Mouse (Mus musculus) spleen, adult 18-20 months (tissue): ENCODE data around the gene Itprid2.
"Not testable (repeated sequence)": the region's sequence is repeated elsewhere in the genome, so short reads cannot be mapped to it uniquely, and the experiment has no call there.

Source experiments
- DNase-seq, 2 experiments: peaks; one replicate each; pipeline ENCODE4 v3.0.0; 2022; ENCODE audit warnings: mixed read lengths in 2 of 2

The Itprid2 gene

DNA sequence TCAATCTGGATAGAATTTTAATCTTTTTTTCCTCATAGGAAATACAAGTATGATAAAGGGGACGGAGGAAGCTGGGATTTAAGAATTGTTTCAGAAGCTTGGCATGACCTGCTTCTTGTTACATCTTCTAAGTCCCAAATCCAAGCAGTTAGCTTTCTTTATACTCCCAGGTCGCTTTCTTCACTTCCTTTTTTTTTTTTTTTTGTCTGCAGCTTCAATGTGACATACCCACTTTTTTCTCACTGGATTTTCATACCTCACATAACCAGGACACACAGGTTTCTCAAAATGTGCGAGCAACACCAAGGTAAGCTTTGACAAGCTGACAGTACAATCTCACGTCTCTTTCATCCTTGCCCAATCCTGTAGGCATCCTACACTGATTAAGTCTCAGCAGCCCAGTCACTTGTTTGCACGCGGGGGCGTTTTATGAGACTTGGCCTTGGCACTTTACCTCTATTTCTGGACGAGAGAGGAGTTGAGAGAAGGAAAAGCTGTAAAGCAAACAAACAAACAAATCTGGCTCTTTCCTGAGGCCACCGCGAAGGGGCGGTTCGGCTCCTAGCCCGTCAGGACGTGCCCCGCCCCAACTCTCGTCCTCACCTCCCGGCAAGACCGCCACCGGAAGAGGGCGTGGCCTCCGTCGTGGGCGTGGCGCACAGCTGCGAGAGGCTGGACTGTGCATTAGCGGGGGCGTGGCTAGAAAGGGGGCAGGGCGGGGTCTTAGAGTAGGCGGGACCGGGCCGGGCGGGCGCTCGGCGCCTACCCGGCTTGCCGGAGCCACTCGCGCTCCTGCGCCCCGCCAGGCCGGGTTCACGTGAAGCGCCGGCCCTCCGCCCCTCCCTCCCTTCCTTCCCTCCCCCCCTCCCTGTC lies at the start of gene Itprid2:
Itprid2 (plus strand) TSS at position 825 of the 873 bp plus-strand sequence.
- peak; percentile 98 to 100 for DNase-seq

- DNase-seq = no peak
Observed at GRCm38 (mm10) chr2:79596177-79596576, 39.0 kb upstream of the Itprid2 start.

DNA sequence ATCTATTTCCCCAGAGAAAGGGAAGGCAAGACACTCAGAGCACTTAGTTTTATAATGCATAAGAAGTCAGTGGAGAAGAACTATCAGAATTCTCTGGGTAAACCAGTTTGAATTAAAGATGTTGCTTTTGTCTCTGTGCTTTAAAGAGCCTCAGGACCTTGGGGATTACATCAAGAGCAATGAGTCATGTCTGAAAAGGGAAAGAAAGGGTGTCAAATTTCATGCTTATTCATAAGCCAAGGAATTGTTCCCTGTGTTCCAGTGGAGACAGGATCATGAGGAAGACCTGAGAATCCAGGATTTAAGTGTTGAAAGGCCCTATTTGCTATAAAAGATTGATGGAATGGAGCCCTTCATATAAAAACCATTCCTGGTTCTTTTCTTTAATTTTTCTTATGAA lies 38.1 kb upstream of the Itprid2 start:
- no peak for DNase-seq

- not testable (repeated sequence) for DNase-seq
Observed at GRCm38 (mm10) chr2:79601109-79601508, 34.0 kb upstream of the Itprid2 start.

GRCm38 (mm10) chr2:79601691-79602116 lies 33.4 kb upstream of the Itprid2 start:
- no peak for DNase-seq

GRCm38 (mm10) chr2:79602306-79602705 lies 32.8 kb upstream of the Itprid2 start:
- no peak for DNase-seq

GRCm38 (mm10) chr2:79603363-79603762 lies 31.8 kb upstream of the Itprid2 start:
- DNase-seq = no peak

DNA sequence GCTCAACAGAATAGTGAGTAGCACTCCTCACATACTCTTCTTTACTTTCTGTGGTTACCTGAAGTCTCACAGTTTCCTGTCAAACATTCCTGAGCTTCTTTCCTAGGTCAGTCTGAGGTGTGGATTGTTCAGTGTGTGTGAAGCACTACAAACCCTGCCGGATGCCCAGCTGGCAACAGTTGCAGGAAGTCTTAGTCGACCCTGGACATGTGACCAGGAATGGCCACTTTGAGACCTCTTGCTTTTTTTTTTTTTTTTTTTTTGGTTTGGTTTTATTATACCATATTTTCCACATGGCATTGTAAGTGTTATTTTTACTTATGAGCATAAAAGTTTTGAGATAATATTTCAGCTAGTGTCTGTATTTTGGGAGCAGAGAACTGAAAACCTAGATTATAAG lies 29.1 kb upstream of the Itprid2 start:
- no peak for DNase-seq

- DNase-seq = no peak
Observed at GRCm38 (mm10) chr2:79607181-79607580, 28.0 kb upstream of the Itprid2 start.

DNA sequence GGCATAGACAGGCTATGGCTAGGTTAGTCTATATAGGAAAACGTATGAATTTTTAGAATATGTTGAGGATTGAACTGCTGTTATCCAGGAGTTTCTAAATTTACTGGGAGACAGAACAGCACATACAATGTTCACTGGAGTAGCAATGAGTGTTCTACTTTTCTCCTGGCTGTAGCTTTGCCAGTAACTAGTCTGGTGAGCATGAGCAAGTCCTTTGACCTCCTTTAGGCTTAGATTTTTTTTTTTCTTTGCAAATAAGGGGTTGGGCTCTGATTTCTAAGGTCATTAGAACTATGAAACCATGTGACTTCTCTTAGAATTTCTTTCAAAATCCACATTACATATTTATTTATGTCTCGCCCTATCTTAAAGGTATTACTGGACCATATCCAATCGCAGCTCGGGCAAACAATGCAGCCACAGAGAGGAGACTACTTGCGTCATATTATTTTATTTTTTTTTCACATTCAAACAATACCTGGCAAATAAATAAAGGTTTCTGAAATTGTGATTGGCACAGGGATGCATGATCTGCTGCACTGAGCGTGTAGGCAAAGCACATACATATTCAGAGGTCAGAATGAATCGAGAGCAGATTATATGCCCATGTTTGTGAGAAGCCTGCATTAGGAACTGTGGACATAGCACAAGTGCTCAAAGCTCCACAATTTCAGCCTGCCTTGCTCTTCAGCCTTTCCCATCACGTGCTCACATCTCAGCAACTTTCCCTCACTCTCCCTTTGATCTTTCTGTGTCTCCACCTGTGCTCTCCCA lies 26.7 kb upstream of the Itprid2 start:
- DNase-seq = no peak

DNA sequence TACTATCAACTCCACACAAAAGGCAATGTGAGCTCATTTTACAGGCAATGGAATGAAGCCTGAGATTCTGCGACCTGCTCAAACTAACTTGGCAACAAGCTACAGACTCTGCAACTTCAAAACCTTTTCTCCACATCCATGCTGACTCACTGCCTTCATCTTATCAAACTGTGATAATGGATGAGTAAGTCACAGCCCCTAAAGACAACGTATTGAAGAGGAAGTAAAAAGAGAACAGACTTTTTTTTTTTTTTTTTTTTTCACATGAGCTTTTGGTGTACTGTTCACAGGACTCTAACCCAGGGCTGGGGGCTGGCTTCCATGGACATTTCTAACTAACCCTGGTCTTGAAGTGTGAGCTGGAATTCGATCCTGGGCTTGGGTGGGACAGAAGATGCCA lies 24.3 kb upstream of the Itprid2 start:
- no peak for DNase-seq

DNA sequence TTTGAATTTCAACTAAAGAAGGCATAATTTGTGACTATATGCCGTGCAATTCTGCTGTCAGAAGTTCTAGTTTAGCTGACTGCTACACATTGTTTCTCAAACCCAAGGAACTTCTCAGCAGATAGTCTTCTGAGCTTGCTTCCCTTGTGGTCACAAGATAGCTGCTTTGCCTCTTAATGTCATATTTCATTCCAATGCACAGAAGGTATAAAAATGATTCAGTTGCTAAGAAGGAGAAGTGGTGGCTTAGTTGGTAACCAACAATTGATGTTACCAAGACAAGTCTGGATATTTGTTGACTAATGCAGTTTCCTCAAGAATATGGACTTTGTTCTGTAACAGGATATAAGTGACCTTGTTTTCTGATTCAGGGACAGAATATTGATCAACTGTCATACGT lies 17.0 kb upstream of the Itprid2 start:
- no peak for DNase-seq

DNA sequence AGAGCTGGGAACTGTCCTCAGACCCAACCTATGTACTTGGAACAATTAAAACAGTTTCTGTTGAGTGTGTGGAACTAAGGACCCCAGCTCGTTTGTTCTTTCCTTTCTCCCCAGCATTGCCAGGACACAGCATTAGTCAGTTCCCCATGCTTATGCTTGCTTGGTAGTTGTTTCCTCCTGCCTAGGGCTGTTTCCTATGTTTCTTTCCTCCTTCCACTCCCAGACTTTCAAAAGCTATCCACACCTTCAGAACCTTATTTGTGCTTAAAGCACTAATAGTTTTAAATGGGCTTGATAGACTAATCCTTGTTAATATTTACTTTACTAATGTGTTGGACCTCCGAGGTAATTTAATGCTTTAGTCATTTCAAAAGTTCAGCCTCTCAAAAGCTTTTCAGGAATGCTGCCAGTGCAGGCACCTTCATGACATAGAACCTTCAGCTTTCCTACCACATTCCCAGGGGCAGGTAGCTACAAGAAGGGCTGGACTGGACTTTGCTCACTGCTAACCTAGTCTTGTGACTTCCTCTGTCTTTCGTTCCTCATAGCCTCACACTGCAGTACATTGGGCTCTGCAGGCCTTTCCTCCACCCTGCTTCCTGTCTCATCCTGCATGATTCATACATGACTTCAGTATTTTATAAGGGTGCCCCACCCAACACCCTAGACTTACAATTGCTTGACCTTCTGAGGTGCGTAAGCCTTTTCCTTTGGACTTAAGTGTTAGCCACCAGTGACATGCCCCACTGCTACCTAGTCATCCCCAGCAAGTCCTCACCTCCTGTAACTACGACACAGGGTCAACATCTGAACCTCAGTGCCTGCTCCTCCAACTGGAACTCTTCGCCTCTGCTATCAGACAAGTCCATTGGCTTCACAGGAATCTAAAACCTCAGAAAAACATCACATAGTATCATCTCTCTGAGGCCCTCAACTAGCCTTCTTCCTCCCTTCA lies 16.3 kb upstream of the Itprid2 start:
- DNase-seq = no peak

DNA sequence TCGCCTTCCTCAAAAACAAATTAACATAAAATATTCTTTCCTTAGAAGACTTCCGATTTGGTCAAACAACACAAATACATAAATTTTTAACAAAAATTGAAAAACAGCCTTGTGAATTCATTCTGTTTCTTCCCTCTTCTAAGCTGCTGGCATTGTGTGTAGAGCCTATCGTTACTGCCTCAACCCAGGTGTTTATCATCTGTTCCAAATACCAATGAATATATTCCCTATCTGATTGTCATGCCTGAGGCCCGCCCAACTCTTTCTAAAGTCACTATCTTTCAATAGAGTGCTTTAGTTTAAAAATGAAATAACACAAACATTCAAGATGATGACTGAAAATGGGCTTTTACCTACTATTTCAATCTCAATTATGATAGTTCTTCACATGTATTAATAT lies 11.9 kb upstream of the Itprid2 start:
- no peak for DNase-seq

DNA sequence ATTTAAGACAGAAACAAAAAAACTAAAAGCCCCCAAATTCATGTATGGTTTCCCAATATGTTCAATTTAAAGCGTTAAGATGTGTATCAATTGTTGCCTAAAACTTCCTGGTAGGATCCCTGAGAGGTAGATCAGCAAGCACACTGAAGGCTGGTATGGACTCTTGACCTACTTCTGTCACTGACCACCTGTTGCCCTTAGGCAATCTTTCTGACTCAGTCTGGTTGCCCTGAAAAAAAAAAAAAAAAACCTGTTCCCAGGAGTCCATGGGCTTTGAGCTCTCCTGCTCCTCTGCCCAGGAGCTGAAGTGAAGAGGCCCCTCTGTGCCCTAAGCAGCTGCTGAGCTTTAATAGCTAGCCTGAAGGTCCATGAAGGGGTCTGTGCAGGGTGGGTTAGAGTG lies 7.5 kb upstream of the Itprid2 start:
- DNase-seq = no peak

- DNase-seq = no peak
Observed at GRCm38 (mm10) chr2:79630231-79630630, 4.9 kb upstream of the Itprid2 start.

GRCm38 (mm10) chr2:79635426-79636291 lies 507 bp downstream of the Itprid2 start:
- peak in 1 of 2 experiments; percentile 71 for DNase-seq

GRCm38 (mm10) chr2:79638924-79639323 lies 3.8 kb downstream of the Itprid2 start:
- no peak for DNase-seq

DNA sequence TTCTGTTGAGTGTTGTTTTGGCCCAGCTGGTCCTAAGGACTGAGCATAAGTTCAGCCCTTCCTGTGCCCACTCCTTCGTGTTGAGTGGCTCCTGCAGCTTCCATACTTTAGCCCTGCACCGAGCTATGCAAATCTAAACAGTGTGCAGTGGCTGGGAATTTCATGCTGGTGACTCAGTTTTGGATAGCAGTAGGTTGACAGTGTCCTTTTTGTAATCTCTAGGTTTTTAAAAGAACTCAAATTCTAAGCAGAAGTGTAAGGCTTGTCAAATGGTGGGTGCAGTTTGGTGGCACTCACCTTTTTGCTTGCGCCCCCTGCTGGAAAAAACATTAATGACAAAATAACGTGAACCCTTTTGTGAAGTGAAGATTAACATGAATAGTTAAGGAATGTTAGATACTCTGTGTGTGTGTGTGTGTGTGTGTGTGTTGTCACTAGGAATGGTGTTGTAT lies 11.1 kb downstream of the Itprid2 start:
- DNase-seq = peak in 1 of 2 experiments; percentile 55

GRCm38 (mm10) chr2:79647094-79647493 lies 11.9 kb downstream of the Itprid2 start:
- DNase-seq = no peak

GRCm38 (mm10) chr2:79647728-79648127 lies 12.6 kb downstream of the Itprid2 start:
- no peak for DNase-seq

GRCm38 (mm10) chr2:79651185-79651584 lies 16.0 kb downstream of the Itprid2 start:
- DNase-seq = no peak
